Mouse (Mus musculus) limb, embryonic 14.5 days (tissue): ENCODE measurements around the gene Bcap29. TPM values are rescaled to one million over a fixed set of nuclear protein-coding genes. Genes with fewer than 3 reads are reported as not detected.

Experiments used
- ATAC-seq: fragments of 200-750 bp; cut with Nextera tagmentation; 2 replicates; pipeline ENCODE4 v1.8.0; 2017; ENCODE audit warnings: low read depth, moderate number of reproducible peaks, moderate TSS enrichment; ENCODE audit not compliant: low FRiP score
- DNase-seq: peaks from one replicate; pipeline ENCODE4 v3.0.0-alpha.2; 2015; ENCODE audit warnings: low spot score
- H3K27ac ChIP-seq: fragments of 300-500 bp; sonication (generic); replicated peaks from 2 replicates; pipeline ENCODE4 v1.5.1; 2014; ENCODE audit warnings: low read depth, mild to moderate bottlenecking, low read length, moderate library complexity, mixed read lengths
- H3K27me3 ChIP-seq: fragments of 300-500 bp; sonication (generic); 2 replicates; pipeline ENCODE4 v1.6.1; 2014; ENCODE audit warnings: low read length, mixed read lengths; ENCODE audit not compliant: control insufficient read depth, insufficient read depth
- H3K36me3 ChIP-seq: fragments of 300-500 bp; sonication (generic); 2 replicates; pipeline ENCODE4 v1.6.1; 2014; ENCODE audit warnings: mild to moderate bottlenecking, low read length, moderate library complexity, mixed read lengths; ENCODE audit not compliant: control insufficient read depth, insufficient read depth
- H3K4me1 ChIP-seq: fragments of 300-500 bp; sonication (generic); 2 replicates; pipeline ENCODE4 v1.6.1; 2014; ENCODE audit warnings: antibody characterized with exemption, low read length, mixed read lengths; ENCODE audit not compliant: control insufficient read depth, insufficient read depth
- H3K4me2 ChIP-seq: fragments of 300-500 bp; sonication (generic); replicated peaks from 2 replicates; pipeline ENCODE4 v1.6.1; 2014; ENCODE audit warnings: low read depth, mild to moderate bottlenecking, low read length, moderate library complexity; ENCODE audit not compliant: severe bottlenecking
- H3K4me3 ChIP-seq: fragments of 300-500 bp; sonication (generic); replicated peaks from 2 replicates; pipeline ENCODE4 v1.5.1; 2014; ENCODE audit warnings: low read length
- H3K9ac ChIP-seq: fragments of 300-500 bp; sonication (generic); 2 replicates; pipeline ENCODE4 v1.6.1; 2014; ENCODE audit warnings: mild to moderate bottlenecking, low read depth, low read length, moderate library complexity; ENCODE audit not compliant: severe bottlenecking
- H3K9me3 ChIP-seq: fragments of 300-500 bp; sonication (generic); 2 replicates; pipeline ENCODE4 v1.6.1; 2016; ENCODE audit warnings: low read length; ENCODE audit not compliant: control insufficient read depth
- POLR2A ChIP-seq: fragments of 200-500 bp; IDR thresholded peaks from 2 replicates; pipeline ENCODE4 v1.8.0; 2012; ENCODE audit warnings: inconsistent platforms, mild to moderate bottlenecking, moderate library complexity, borderline replicate concordance; ENCODE audit not compliant: insufficient read depth, insufficient read length; ENCODE audit errors: extremely low read depth
- WGBS: fragments of 180-500 bp; shearing (Covaris S2); extraction: QIAGEN DNeasy Blood & Tissue Kit; methylation state at CpG from one replicate; pipeline ENCODE4 v1.1.7; 2014; 5-methylcytosine and 5-hydroxymethylcytosine counted together
- polyA plus RNA-seq, 2 experiments: library from polyadenylated mRNA; depleted of rRNA in 1 of 2; stranded (reverse) in 1 of 2; unstranded in 1 of 2; fragments of >200 nt; fragmentation: Nextera tagmentation in 1 of 2; extraction: Ambion mirVana in 1 of 2; gene quantifications; 2 replicates each; pipeline versions ENCODE4 v1.2.1 to v1.2.3; 2012 to 2014

The Bcap29 gene
- polyA plus RNA-seq, 2 experiments: 13.5 to 34.0 TPM

DNA sequence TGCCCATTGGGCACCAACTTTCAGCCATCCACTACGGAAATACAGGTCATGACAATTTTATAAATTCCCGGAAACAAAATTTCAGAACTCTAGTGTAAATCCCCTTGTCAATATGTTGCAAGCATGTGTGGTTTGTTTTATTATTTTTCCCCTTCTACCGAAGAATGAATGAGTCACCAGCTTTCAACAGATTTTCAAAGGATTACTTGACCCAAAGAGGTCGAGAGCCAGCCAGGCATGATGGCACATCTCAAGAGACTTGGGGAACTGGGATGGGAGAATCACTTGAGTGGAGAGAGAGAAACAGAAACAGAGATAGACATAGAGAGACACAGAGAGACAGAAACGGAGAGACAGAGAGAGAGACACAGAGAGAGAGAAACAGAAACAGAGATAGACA is 73.7 kb downstream of the Bcap29 start:
- ATAC-seq (no peak), DNase-seq (no peak)
- Histone ChIP-seq H3K4me3 (no peak overlapping the region), H3K27ac (no peak overlapping the region), H3K9me3 (no peaks in the 10 kb centered on the region), H3K4me1 (no peaks in the 10 kb centered on the region; the same call in 1 of the 2 replicates), H3K4me2 (no peak overlapping the region), H3K9ac (no peak overlapping the region), H3K27me3 (peaks cover 45% of the 10 kb centered on the region), H3K36me3 (no peaks in the 10 kb centered on the region)
- TF ChIP-seq POLR2A: no peak
- WGBS: 78% methylated on average over 5 of the region's 5 CpGs

DNA sequence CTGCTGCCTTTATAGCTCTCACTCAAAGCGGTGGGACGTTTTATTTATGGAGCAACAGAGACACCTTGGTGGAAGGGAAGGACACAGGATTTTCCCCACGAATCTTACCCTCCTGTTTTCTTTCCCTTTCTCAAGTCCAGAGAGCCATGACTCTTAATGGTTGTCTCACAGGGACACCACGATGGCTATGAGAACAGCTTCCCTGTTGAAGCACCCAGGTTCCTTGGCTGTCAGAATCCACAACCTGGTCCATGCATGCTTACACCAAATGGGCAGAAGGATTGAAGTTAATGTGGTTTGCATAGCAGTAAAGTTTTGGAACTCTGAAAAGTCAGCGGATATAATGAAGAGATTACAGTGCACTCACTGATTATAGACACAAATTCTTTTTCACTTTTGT is 74.5 kb downstream of the Bcap29 start:
- H3K27ac ChIP-seq: no peak overlapping the region
- 0 out of 2 replicates have a peak overlapping the region, but pooled peaks have one; percentile 47 for H3K4me3 ChIP-seq
- H3K9ac ChIP-seq: no peak overlapping the region
- no peak for TF ChIP-seq POLR2A
- DNase-seq: no peak
- H3K27me3 ChIP-seq: peaks cover 46% of the 10 kb centered on the region
- 10% methylated on average over 5 of the region's 5 CpGs for WGBS
- H3K4me1 ChIP-seq: no peaks in the 10 kb centered on the region; the same call in 1 of the 2 replicates
- no peaks in the 10 kb centered on the region for H3K9me3 ChIP-seq
- H3K4me2 ChIP-seq: no peak overlapping the region
- no peak for ATAC-seq
- H3K36me3 ChIP-seq: no peaks in the 10 kb centered on the region

DNA sequence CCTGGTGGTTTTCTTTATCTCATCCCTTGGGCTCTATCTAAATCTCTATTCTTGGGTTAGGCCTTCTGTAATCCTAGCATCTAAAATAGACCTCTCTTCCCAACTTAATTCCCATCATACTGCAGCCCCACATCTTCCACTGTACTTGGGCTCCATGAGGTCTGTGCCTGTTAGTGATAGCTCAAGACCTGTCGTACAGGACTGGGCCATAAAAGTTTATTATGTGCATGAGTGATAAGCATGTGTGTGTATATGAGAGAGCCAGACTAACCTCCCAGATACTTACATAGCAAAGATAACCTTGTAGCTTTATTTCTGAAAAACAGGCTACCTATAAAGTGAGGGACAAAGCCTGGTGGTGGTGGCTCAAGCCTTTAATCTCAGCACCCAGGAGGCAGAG is 80.1 kb downstream of the Bcap29 start:
- no peaks in the 10 kb centered on the region for H3K9me3 ChIP-seq
- DNase-seq (no peak), ATAC-seq (no peak)
- H3K36me3 ChIP-seq: no peaks in the 10 kb centered on the region
- H3K4me3 ChIP-seq: no peak overlapping the region
- 43% methylated on average over 1 of the region's 1 CpGs for WGBS
- peaks cover 20% of the 10 kb centered on the region for H3K27me3 ChIP-seq
- H3K4me1 ChIP-seq: no peaks in the 10 kb centered on the region; the same call in 1 of the 2 replicates
- no peak overlapping the region for H3K4me2 ChIP-seq
- no peak overlapping the region for H3K9ac ChIP-seq
- no peak overlapping the region for H3K27ac ChIP-seq
- no peak for TF ChIP-seq POLR2A

DNA sequence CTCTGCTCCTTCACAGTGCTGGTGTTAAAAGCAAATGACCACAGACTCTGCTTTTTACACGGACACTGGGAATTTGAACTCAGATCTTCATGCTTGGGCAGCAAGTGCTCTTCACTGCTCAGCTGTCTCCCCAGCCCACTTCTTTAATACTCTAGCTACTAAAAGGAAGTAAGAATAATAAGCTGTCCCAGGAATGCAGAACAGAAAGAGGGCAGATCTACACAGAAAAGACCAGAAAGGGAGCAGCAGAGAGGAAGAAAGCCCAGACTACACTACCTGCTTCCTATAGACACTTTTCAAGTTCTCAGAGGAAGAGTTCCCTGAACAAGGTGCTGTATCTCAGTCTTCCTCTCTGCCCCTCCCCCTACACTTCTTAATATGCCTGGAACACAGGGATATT is 83.2 kb downstream of the Bcap29 start:
- Histone ChIP-seq H3K27me3 (peaks cover 5% of the 10 kb centered on the region; the same call in 1 of the 2 replicates), H3K4me3 (no peak overlapping the region), H3K36me3 (no peaks in the 10 kb centered on the region), H3K9me3 (no peaks in the 10 kb centered on the region), H3K9ac (no peak overlapping the region), H3K4me2 (no peak overlapping the region), H3K27ac (no peak overlapping the region), H3K4me1 (no peaks in the 10 kb centered on the region)
- DNase-seq: no peak
- TF ChIP-seq POLR2A: no peak
- ATAC-seq: no peak
- WGBS: 63% methylated on average over 1 of the region's 1 CpGs

DNA sequence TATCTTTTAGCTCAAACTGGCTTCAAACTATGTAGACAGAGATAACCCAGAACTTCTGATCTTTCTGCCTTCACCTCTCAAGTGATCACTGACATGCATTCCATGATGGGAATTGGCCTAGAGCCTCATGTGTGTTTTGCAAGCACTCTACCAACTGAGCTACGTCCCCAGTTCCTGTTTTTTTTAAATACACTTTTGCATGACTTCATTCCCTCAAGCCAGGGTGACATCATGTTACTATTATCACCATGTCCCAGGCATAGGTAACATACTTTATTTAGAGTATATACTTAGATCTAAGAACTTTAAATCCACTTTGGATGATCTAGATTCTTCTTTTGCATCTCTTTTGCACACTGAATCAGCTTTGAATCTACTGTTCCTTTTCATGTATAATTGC is 88.4 kb downstream of the Bcap29 start:
- 54% methylated on average over 1 of the region's 1 CpGs for WGBS
- Histone ChIP-seq H3K27me3 (0 out of 2 replicates have a peak, but pooled peaks cover 4% of the 10 kb centered on the region), H3K4me1 (peaks cover 6% of the 10 kb centered on the region; the same call in 1 of the 2 replicates), H3K9ac (no peak overlapping the region), H3K27ac (no peak overlapping the region), H3K4me3 (no peak overlapping the region), H3K36me3 (no peaks in the 10 kb centered on the region), H3K9me3 (no peaks in the 10 kb centered on the region), H3K4me2 (no peak overlapping the region)
- no peak for DNase-seq
- no peak for ATAC-seq
- no peak for TF ChIP-seq POLR2A

DNA sequence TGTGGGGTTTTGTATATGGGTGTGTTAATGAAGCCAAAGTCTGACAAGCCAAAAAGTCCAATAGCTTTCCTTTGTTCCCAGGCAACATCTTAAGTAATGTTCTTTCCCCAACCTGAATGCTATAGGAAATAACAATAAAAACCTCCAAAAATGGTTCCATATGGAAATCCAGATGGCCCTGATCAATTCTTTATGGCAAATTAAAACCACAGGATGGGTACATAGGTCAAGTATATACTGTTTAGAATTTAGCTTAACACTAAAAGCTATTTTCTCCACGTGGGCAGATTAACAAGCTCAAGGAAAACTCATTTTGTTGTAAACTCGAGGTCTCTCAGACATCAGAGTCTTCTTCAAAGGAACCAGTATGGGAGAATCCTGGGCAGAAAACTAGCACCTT is 89.2 kb downstream of the Bcap29 start:
- Histone ChIP-seq H3K4me3 (no peak overlapping the region), H3K27ac (no peak overlapping the region), H3K4me1 (peaks cover 6% of the 10 kb centered on the region; the same call in 1 of the 2 replicates), H3K27me3 (0 out of 2 replicates have a peak, but pooled peaks cover 4% of the 10 kb centered on the region), H3K4me2 (no peak overlapping the region), H3K9ac (no peak overlapping the region), H3K36me3 (no peaks in the 10 kb centered on the region), H3K9me3 (no peaks in the 10 kb centered on the region)
- WGBS: 13% methylated on average over 2 of the region's 2 CpGs
- DNase-seq (peak; percentile 7), ATAC-seq (no peak)
- TF ChIP-seq POLR2A: no peak
